Mouse (Mus musculus): ENCODE measurements at regions not wholly inside any gene's neighbourhood (a gene's known extent, or its start where the extent isn't known, plus 50 kb on each side); places are given as distances from the start of the nearest gene placed in this dataset.

DNA sequence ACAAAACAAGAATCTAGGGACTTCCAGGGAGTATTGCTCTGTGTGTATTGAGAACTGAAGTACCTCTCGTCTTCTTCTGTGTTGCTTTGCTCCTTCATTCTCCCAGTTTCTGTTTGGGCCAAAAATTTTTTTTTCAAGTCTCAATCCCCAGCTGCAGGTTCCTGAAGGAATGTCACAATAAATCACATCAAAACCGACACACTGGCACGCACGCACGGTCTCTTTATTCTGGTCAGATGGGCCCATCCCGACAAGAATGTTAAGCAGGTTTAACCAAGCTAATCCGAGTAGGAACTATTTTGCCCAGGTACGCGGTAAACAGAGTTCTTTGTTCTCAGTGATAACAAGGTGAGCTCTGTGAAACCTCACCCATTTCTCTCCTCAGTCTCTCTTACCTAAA lies 118.3 kb upstream of the Lef1 start:
- Histone ChIP-seq H3K4me1 (replicated peaks; ENCODE audit: control insufficient read depth, insufficient read depth, low read length) (no peaks in the 10 kb centered on the region), H3K36me3 (ENCODE audit: control insufficient read depth, insufficient read depth, low read length) (no peaks in the 10 kb centered on the region), H3K9me3 (ENCODE audit: control insufficient read depth, low read length) (no peaks in the 10 kb centered on the region), H3K4me3 (ENCODE audit: low read depth, low read length) (no peak overlapping the region), H3K4me2 (no peak overlapping the region), H3K27ac (ENCODE audit: low read depth, low read length) (no peak overlapping the region), H3K27me3 (replicated peaks; ENCODE audit: control insufficient read depth, insufficient read depth, low read length) (no peaks in the 10 kb centered on the region), H3K9ac (ENCODE audit: low read depth, low read length) (no peak overlapping the region)
- WGBS = 61% methylated on average over 9 of the region's 9 CpGs
- ATAC-seq (replicated peaks; ENCODE audit: low FRiP score) = no peak
- DNase-seq (ENCODE audit: low spot score) = no peak

DNA sequence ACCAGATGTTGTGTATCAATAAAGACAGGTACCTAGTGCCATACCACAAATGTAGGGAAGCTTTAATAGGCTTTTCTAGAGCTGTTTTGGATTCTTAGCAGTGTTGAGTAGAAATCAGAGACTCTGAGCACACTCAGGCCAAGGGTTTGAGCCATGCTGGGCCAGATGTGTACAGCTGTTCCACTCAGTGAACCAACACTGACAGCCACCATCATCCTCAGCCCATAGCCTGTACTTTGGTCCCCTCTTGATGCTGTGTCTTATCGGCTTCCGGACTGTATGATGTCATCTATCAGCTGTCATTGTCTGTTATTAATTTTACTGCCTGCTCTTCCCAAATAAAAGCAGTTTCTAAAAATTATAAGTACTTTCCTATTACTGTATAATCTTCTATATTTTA lies 123.6 kb upstream of the Lef1 start:
- no peak overlapping the region for H3K4me3 ChIP-seq (ENCODE audit: low read depth, low read length)
- no peaks in the 10 kb centered on the region for H3K36me3 ChIP-seq (ENCODE audit: control insufficient read depth, insufficient read depth, low read length)
- 91% methylated on average over 2 of the region's 2 CpGs for WGBS
- H3K9me3 ChIP-seq (ENCODE audit: control insufficient read depth, low read length) = no peaks in the 10 kb centered on the region
- H3K4me2 ChIP-seq = no peak overlapping the region
- H3K27ac ChIP-seq (ENCODE audit: low read depth, low read length) = no peak overlapping the region
- H3K27me3 ChIP-seq (replicated peaks; ENCODE audit: control insufficient read depth, insufficient read depth, low read length) = no peaks in the 10 kb centered on the region
- no peak for DNase-seq (ENCODE audit: low spot score)
- H3K9ac ChIP-seq (ENCODE audit: low read depth, low read length) = no peak overlapping the region
- no peak for ATAC-seq (replicated peaks; ENCODE audit: low FRiP score)
- H3K4me1 ChIP-seq (replicated peaks; ENCODE audit: control insufficient read depth, insufficient read depth, low read length) = no peaks in the 10 kb centered on the region

DNA sequence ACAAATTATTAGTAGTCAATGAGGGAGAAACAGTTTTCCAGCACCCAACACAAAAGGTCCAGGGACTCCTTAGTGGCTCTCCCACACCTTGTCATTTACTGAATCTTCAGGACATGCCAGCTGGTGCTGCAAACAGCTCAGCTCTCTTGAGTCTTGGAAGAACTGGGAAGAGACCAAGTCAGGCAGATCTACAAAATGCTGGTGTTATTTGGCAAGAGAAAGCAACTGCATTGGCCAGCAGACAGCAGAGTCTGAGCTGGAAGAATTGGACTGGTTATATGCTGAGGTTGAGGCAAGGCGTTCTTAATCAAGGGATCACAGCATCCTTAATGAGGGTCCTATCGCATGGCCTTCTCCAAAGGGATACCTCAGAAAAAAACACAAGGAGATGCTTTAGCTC lies 124.2 kb upstream of the Lef1 start:
- no peak for ATAC-seq (replicated peaks; ENCODE audit: low FRiP score)
- Histone ChIP-seq H3K27me3 (replicated peaks; ENCODE audit: control insufficient read depth, insufficient read depth, low read length) (no peaks in the 10 kb centered on the region), H3K9me3 (ENCODE audit: control insufficient read depth, low read length) (no peaks in the 10 kb centered on the region), H3K4me3 (ENCODE audit: low read depth, low read length) (no peak overlapping the region), H3K4me2 (no peak overlapping the region), H3K4me1 (replicated peaks; ENCODE audit: control insufficient read depth, insufficient read depth, low read length) (no peaks in the 10 kb centered on the region), H3K9ac (ENCODE audit: low read depth, low read length) (no peak overlapping the region), H3K36me3 (ENCODE audit: control insufficient read depth, insufficient read depth, low read length) (no peaks in the 10 kb centered on the region), H3K27ac (ENCODE audit: low read depth, low read length) (no peak overlapping the region)
- 93% methylated on average over 2 of the region's 2 CpGs for WGBS
- DNase-seq (ENCODE audit: low spot score) = no peak

DNA sequence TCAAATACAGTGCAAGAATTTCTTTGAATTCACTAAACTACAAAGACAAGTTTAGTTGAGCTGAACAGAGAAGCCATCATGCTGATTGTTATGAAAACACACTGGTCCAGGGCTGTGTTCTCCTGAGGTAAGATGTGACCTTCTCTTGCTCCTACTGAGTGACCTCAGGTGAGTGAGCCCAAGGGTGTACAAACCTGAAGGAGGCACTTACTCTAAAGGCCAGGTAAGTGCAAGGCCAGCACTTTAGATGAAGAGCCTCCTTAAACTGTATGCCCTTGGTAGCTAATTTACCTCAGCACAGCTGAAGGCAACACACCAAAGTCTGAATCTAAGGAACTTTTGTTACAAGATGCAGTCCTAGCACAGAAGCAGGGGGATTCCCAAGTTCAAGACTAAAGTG lies 128.7 kb upstream of the Lef1 start:
- H3K4me2 ChIP-seq = no peak overlapping the region
- H3K4me1 ChIP-seq (replicated peaks; ENCODE audit: control insufficient read depth, insufficient read depth, low read length) = 0 out of 2 replicates have a peak, but pooled peaks cover 5% of the 10 kb centered on the region
- no peak overlapping the region for H3K4me3 ChIP-seq (ENCODE audit: low read depth, low read length)
- no peaks in the 10 kb centered on the region for H3K36me3 ChIP-seq (ENCODE audit: control insufficient read depth, insufficient read depth, low read length)
- H3K9ac ChIP-seq (ENCODE audit: low read depth, low read length) = no peak overlapping the region
- DNase-seq (ENCODE audit: low spot score) (no peak), ATAC-seq (replicated peaks; ENCODE audit: low FRiP score) (no peak)
- H3K9me3 ChIP-seq (ENCODE audit: control insufficient read depth, low read length) = no peaks in the 10 kb centered on the region
- H3K27ac ChIP-seq (ENCODE audit: low read depth, low read length) = no peak overlapping the region
- H3K27me3 ChIP-seq (replicated peaks; ENCODE audit: control insufficient read depth, insufficient read depth, low read length) = no peaks in the 10 kb centered on the region

DNA sequence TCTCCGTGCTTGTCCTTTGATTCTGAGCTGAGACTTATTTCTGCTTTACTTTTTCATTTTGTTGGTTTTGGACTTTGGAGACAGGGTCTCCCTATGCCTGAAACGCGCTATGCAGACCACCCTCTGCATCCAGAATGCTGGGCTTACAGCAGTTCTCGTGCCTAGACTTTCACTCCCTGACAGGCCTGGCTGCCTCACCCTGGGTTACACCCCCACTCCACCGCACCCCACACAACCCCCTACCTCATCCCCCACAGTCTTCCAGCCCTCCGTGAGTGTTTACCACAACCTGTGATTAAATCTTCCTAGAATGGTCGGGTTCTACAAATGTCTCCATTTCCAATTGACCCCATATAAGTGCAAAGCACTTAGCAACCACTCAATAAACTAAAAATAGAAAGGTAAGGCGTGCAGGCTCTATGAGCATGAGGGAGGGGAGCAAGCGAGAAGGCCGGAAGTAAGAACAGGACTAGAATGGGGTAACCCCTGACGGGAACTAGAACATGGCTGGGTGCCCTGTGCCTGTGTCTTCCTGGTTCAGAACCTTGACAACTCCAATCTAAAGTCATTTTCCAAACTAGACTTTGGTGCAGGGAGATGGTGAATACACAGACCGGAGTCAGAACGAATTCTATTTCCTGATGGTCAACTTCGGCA lies 131.2 kb upstream of the Lef1 start:
- Histone ChIP-seq H3K4me2 (no peak overlapping the region), H3K9me3 (ENCODE audit: control insufficient read depth, low read length) (no peaks in the 10 kb centered on the region), H3K36me3 (ENCODE audit: control insufficient read depth, insufficient read depth, low read length) (no peaks in the 10 kb centered on the region), H3K27me3 (replicated peaks; ENCODE audit: control insufficient read depth, insufficient read depth, low read length) (no peaks in the 10 kb centered on the region), H3K4me1 (replicated peaks; ENCODE audit: control insufficient read depth, insufficient read depth, low read length) (0 out of 2 replicates have a peak, but pooled peaks cover 5% of the 10 kb centered on the region), H3K27ac (ENCODE audit: low read depth, low read length) (no peak overlapping the region), H3K9ac (ENCODE audit: low read depth, low read length) (no peak overlapping the region), H3K4me3 (ENCODE audit: low read depth, low read length) (no peak overlapping the region)
- ATAC-seq (replicated peaks; ENCODE audit: low FRiP score) = no peak
- 69% methylated on average over 14 of the region's 14 CpGs for WGBS
- no peak for DNase-seq (ENCODE audit: low spot score)

DNA sequence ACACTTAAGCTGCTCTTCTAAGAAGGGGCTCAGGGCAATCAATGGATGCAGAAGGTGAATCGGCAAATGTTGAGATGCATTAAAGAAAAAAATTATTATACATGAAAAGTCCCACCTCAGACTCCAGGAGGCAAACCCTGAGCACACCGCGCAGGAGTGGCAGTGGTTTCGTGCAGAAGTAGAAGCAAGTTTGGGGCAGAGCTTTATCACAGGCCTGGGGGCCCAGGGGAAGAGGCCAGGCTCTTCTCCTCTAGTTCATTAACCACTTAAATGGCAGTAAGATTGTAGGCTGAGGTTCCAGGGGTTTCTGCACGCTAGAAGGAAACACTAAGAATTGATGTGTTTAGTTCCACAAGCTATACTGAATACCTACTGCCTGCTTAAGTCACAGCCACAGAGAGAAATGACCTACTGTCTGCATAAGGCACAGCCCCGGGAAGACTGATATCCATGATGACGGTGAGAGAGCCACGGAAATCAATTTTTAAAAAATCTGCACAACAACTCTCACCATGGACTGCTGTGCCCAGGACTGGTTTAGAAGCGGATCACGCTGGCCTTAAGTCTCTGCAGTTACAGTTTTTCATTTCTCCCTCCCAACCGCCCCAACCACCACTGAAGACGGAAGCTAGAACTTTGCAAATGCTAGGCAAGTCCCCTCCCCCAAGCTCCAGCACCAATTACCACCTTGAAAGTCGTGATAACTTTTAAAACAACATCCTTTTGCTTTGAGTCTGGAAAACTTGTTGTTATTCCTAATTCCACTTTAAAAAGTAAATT lies 132.2 kb upstream of the Lef1 start:
- Histone ChIP-seq H3K4me1 (replicated peaks; ENCODE audit: control insufficient read depth, insufficient read depth, low read length) (0 out of 2 replicates have a peak, but pooled peaks cover 5% of the 10 kb centered on the region), H3K27ac (ENCODE audit: low read depth, low read length) (no peak overlapping the region), H3K9ac (ENCODE audit: low read depth, low read length) (no peak overlapping the region), H3K9me3 (ENCODE audit: control insufficient read depth, low read length) (no peaks in the 10 kb centered on the region), H3K36me3 (ENCODE audit: control insufficient read depth, insufficient read depth, low read length) (no peaks in the 10 kb centered on the region), H3K4me2 (no peak overlapping the region), H3K4me3 (ENCODE audit: low read depth, low read length) (no peak overlapping the region), H3K27me3 (replicated peaks; ENCODE audit: control insufficient read depth, insufficient read depth, low read length) (no peaks in the 10 kb centered on the region)
- ATAC-seq (replicated peaks; ENCODE audit: low FRiP score) (no peak), DNase-seq (ENCODE audit: low spot score) (no peak)
- 38% methylated on average over 13 of the region's 13 CpGs for WGBS

DNA sequence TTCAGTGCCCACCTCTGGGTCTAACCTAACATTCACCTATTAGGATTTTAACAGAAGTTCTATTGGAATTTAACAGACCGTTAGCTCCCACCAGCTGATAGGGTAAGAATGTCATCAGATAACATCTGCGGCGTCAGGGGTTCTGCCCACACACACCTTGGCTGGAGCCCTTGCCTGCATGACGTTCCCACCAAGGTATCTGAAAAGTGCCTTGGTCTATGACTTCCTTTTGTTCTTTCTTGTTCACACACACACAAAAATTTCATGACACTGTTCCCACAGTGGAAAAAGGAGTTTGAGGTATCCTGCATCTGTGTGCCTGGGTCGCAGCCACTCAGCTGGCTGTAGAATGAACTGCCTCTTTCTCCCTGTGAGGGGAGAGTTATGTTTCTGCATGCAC lies 134.1 kb upstream of the Lef1 start:
- DNase-seq (ENCODE audit: low spot score) = no peak
- Histone ChIP-seq H3K4me3 (ENCODE audit: low read depth, low read length) (no peak overlapping the region), H3K27ac (ENCODE audit: low read depth, low read length) (no peak overlapping the region), H3K27me3 (replicated peaks; ENCODE audit: control insufficient read depth, insufficient read depth, low read length) (no peaks in the 10 kb centered on the region), H3K9ac (ENCODE audit: low read depth, low read length) (no peak overlapping the region), H3K4me1 (replicated peaks; ENCODE audit: control insufficient read depth, insufficient read depth, low read length) (0 out of 2 replicates have a peak, but pooled peaks cover 5% of the 10 kb centered on the region), H3K36me3 (ENCODE audit: control insufficient read depth, insufficient read depth, low read length) (no peaks in the 10 kb centered on the region), H3K4me2 (no peak overlapping the region), H3K9me3 (ENCODE audit: control insufficient read depth, low read length) (no peaks in the 10 kb centered on the region)
- no peak for ATAC-seq (replicated peaks; ENCODE audit: low FRiP score)
- WGBS = 44% methylated on average over 5 of the region's 5 CpGs

DNA sequence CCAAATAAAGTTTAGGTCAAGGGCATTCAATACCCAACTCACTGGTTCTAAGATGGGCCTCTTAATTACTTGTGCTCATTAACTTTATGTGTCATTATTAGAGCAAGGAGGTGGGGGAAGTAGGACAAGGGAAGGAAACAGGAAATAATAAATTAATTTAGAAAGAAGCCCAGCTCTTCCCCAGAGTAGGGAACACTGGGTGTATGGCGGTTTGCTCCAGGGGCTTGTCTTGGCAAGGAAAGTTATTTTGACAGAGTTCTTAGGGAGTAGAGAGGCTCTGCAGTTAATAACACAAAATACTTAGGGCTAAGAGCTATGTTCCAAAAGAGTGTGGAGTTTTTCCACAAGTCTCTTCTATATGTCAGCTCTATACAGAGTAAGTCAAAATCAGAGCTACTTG lies 135.0 kb upstream of the Lef1 start:
- 0 out of 2 replicates have a peak, but pooled peaks cover 5% of the 10 kb centered on the region for H3K4me1 ChIP-seq (replicated peaks; ENCODE audit: control insufficient read depth, insufficient read depth, low read length)
- no peak overlapping the region for H3K9ac ChIP-seq (ENCODE audit: low read depth, low read length)
- ATAC-seq (replicated peaks; ENCODE audit: low FRiP score) (no peak), DNase-seq (ENCODE audit: low spot score) (no peak)
- H3K27me3 ChIP-seq (replicated peaks; ENCODE audit: control insufficient read depth, insufficient read depth, low read length) = no peaks in the 10 kb centered on the region
- H3K27ac ChIP-seq (ENCODE audit: low read depth, low read length) = no peak overlapping the region
- no peaks in the 10 kb centered on the region for H3K36me3 ChIP-seq (ENCODE audit: control insufficient read depth, insufficient read depth, low read length)
- no peaks in the 10 kb centered on the region for H3K9me3 ChIP-seq (ENCODE audit: control insufficient read depth, low read length)
- H3K4me2 ChIP-seq = no peak overlapping the region
- no peak overlapping the region for H3K4me3 ChIP-seq (ENCODE audit: low read depth, low read length)
- 65% methylated on average over 1 of the region's 1 CpGs for WGBS

DNA sequence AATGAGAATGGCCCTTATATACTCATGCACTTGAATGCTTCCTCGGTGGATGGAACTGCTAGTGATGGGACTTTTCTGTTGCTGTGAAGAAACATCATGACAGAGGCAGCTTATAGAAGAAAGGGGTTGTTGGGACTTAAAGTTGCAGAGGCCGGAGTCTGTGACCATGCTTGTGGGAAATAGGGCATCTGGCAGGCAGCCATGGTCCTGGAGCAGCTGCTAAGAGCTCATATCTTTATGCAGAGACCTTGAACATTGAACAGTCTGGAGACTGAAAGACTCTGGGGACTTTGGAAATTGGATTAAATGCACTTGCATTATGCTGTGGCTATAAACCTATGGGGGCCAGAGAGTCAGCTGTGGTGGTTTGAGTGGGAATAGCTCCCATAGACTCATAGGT lies 138.1 kb upstream of the Lef1 start:
- Histone ChIP-seq H3K4me3 (ENCODE audit: low read depth, low read length) (no peak overlapping the region), H3K9ac (ENCODE audit: low read depth, low read length) (no peak overlapping the region), H3K27me3 (replicated peaks; ENCODE audit: control insufficient read depth, insufficient read depth, low read length) (no peaks in the 10 kb centered on the region), H3K9me3 (ENCODE audit: control insufficient read depth, low read length) (no peaks in the 10 kb centered on the region), H3K4me1 (replicated peaks; ENCODE audit: control insufficient read depth, insufficient read depth, low read length) (no peaks in the 10 kb centered on the region), H3K36me3 (ENCODE audit: control insufficient read depth, insufficient read depth, low read length) (no peaks in the 10 kb centered on the region), H3K4me2 (no peak overlapping the region), H3K27ac (ENCODE audit: low read depth, low read length) (no peak overlapping the region)
- ATAC-seq (replicated peaks; ENCODE audit: low FRiP score) (no peak), DNase-seq (ENCODE audit: low spot score) (no peak)
- WGBS = 82% methylated on average over 2 of the region's 2 CpGs

All from liver, embryonic 11.5 days (tissue).